Mouse (Mus musculus) neural tube, embryonic 11.5 days (tissue): ENCODE measurements at regions not wholly inside any gene's neighbourhood (a gene's known extent, or its start where the extent isn't known, plus 50 kb on each side); places are given as distances from the start of the nearest gene placed in this dataset.

ENCODE experiments used
- ATAC-seq: fragments of 200-750 bp; cut with Nextera tagmentation; 2 replicates; pipeline ENCODE4 v1.8.0; 2017; ENCODE audit warnings: moderate number of reproducible peaks, mild to moderate bottlenecking, moderate TSS enrichment, moderate library complexity; ENCODE audit not compliant: insufficient read depth, low FRiP score, low TSS enrichment
- DNase-seq: peaks from one replicate; pipeline ENCODE4 v3.0.0-alpha.2; 2015; ENCODE audit warnings: low spot score
- H3K27ac ChIP-seq: fragments of 300-500 bp; sonication (generic); 2 replicates; pipeline ENCODE4 v1.5.1; 2014; ENCODE audit warnings: low read depth, mild to moderate bottlenecking, low read length
- H3K27me3 ChIP-seq: fragments of 300-500 bp; sonication (generic); 2 replicates; pipeline ENCODE4 v1.6.1; 2014; ENCODE audit warnings: mild to moderate bottlenecking, low read length, mixed read lengths; ENCODE audit not compliant: control insufficient read depth, insufficient read depth
- H3K36me3 ChIP-seq: fragments of 300-500 bp; sonication (generic); 2 replicates; pipeline ENCODE4 v1.6.1; 2014; ENCODE audit warnings: mild to moderate bottlenecking, low read length, moderate library complexity, mixed read lengths; ENCODE audit not compliant: control insufficient read depth, insufficient read depth
- H3K4me1 ChIP-seq: fragments of 300-500 bp; sonication (generic); 2 replicates; pipeline ENCODE4 v1.6.1; 2014; ENCODE audit warnings: low read length, mixed read lengths; ENCODE audit not compliant: control insufficient read depth, insufficient read depth
- H3K4me2 ChIP-seq: fragments of 300-500 bp; sonication (generic); 2 replicates; pipeline ENCODE4 v1.6.1; 2014; ENCODE audit warnings: low read depth, mild to moderate bottlenecking, moderate library complexity
- H3K4me3 ChIP-seq: fragments of 300-500 bp; sonication (generic); 2 replicates; pipeline ENCODE4 v1.5.1; 2014; ENCODE audit warnings: low read depth, low read length
- H3K9ac ChIP-seq: fragments of 300-500 bp; sonication (generic); 2 replicates; pipeline ENCODE4 v1.6.1; 2014; ENCODE audit warnings: mild to moderate bottlenecking, low read length
- H3K9me3 ChIP-seq: fragments of 300-500 bp; sonication (generic); 2 replicates; pipeline ENCODE4 v1.6.1; 2016; ENCODE audit warnings: low read length; ENCODE audit not compliant: control insufficient read depth
- WGBS: fragments of 180-500 bp; shearing (Covaris S2); extraction: QIAGEN DNeasy Blood & Tissue Kit; methylation state at CpG from one replicate; pipeline ENCODE4 v1.1.7; 2014; 5-methylcytosine and 5-hydroxymethylcytosine counted together

GRCm38 (mm10) chr6:100498861-100499271, 172.1 kb downstream of the Shq1 start:
- H3K36me3 ChIP-seq = no peaks in the 10 kb centered on the region
- no peak overlapping the region for H3K9ac ChIP-seq
- no peak for DNase-seq
- peaks cover 15% of the 10 kb centered on the region for H3K4me1 ChIP-seq
- WGBS = 18% methylated on average over 4 of the region's 4 CpGs
- H3K27me3 ChIP-seq = no peaks in the 10 kb centered on the region
- no peak for ATAC-seq
- H3K4me2 ChIP-seq = no peak overlapping the region
- H3K4me3 ChIP-seq = no peak overlapping the region
- no peak overlapping the region for H3K27ac ChIP-seq
- H3K9me3 ChIP-seq = no peaks in the 10 kb centered on the region

- Histone ChIP-seq H3K27me3 (no peaks in the 10 kb centered on the region), H3K9me3 (no peaks in the 10 kb centered on the region), H3K4me1 (peaks cover 14% of the 10 kb centered on the region), H3K4me3 (no peak overlapping the region), H3K36me3 (no peaks in the 10 kb centered on the region), H3K27ac (no peak overlapping the region), H3K4me2 (no peak overlapping the region), H3K9ac (no peak overlapping the region)
- DNase-seq (no peak), ATAC-seq (no peak)
- 62% methylated on average over 2 of the region's 2 CpGs for WGBS
These were observed 172.8 kb downstream of the Shq1 start for GRCm38 (mm10) chr6:100498126-100498525.

GRCm38 (mm10) chr6:100496135-100496534, 174.8 kb downstream of the Shq1 start:
- Histone ChIP-seq H3K27me3 (no peaks in the 10 kb centered on the region), H3K27ac (no peak overlapping the region), H3K36me3 (no peaks in the 10 kb centered on the region), H3K9ac (no peak overlapping the region), H3K4me2 (no peak overlapping the region), H3K9me3 (no peaks in the 10 kb centered on the region), H3K4me3 (no peak overlapping the region), H3K4me1 (peaks cover 4% of the 10 kb centered on the region; the same call in 1 of the 2 replicates)
- DNase-seq = no peak
- ATAC-seq = no peak

- no peak for ATAC-seq
These were observed 175.8 kb downstream of the Shq1 start for GRCm38 (mm10) chr6:100495131-100495530.

GRCm38 (mm10) chr6:100493558-100493957, 177.4 kb downstream of the Shq1 start:
- Histone ChIP-seq H3K9ac (no peak overlapping the region), H3K4me2 (no peak overlapping the region), H3K4me3 (no peak overlapping the region), H3K36me3 (no peaks in the 10 kb centered on the region), H3K27ac (no peak overlapping the region), H3K9me3 (no peaks in the 10 kb centered on the region), H3K27me3 (no peaks in the 10 kb centered on the region), H3K4me1 (no peaks in the 10 kb centered on the region)
- 67% methylated on average over 1 of the region's 1 CpGs for WGBS
- ATAC-seq (no peak), DNase-seq (no peak)

More at GRCm38 (mm10) chr6:100495131-100495530, 175.8 kb downstream of the Shq1 start:
- 72% methylated on average over 12 of the region's 12 CpGs for WGBS
- Histone ChIP-seq H3K4me2 (no peak overlapping the region), H3K4me3 (no peak overlapping the region), H3K36me3 (no peaks in the 10 kb centered on the region), H3K4me1 (peaks cover 3% of the 10 kb centered on the region; the same call in 1 of the 2 replicates), H3K27ac (no peak overlapping the region), H3K9ac (no peak overlapping the region), H3K9me3 (no peaks in the 10 kb centered on the region), H3K27me3 (no peaks in the 10 kb centered on the region)
- DNase-seq = no peak

GRCm38 (mm10) chr6:100491811-100492210, 179.1 kb downstream of the Shq1 start:
- ATAC-seq (no peak), DNase-seq (no peak)
- no peaks in the 10 kb centered on the region for H3K4me1 ChIP-seq
- no peak overlapping the region for H3K27ac ChIP-seq
- no peak overlapping the region for H3K4me2 ChIP-seq
- no peak overlapping the region for H3K9ac ChIP-seq
- H3K4me3 ChIP-seq = no peak overlapping the region
- 88% methylated on average over 6 of the region's 6 CpGs for whole genome bisulfite sequencing
- H3K27me3 ChIP-seq = no peaks in the 10 kb centered on the region
- H3K9me3 ChIP-seq = no peaks in the 10 kb centered on the region
- no peaks in the 10 kb centered on the region for H3K36me3 ChIP-seq

- ATAC-seq (no peak), DNase-seq (no peak)
- Histone ChIP-seq H3K36me3 (no peaks in the 10 kb centered on the region), H3K27me3 (no peaks in the 10 kb centered on the region), H3K4me3 (no peak overlapping the region), H3K27ac (no peak overlapping the region), H3K4me1 (no peaks in the 10 kb centered on the region), H3K9me3 (no peaks in the 10 kb centered on the region), H3K9ac (no peak overlapping the region), H3K4me2 (no peak overlapping the region)
- WGBS = 93% methylated on average over 7 of the region's 7 CpGs
These were observed 179.8 kb downstream of the Shq1 start for GRCm38 (mm10) chr6:100490920-100491712.

GRCm38 (mm10) chr6:100483836-100484235, 187.1 kb downstream of the Shq1 start:
- Histone ChIP-seq H3K27ac (no peak overlapping the region), H3K4me3 (no peak overlapping the region), H3K9me3 (no peaks in the 10 kb centered on the region), H3K27me3 (no peaks in the 10 kb centered on the region), H3K9ac (no peak overlapping the region), H3K36me3 (no peaks in the 10 kb centered on the region), H3K4me2 (no peak overlapping the region), H3K4me1 (no peaks in the 10 kb centered on the region)
- DNase-seq (no peak), ATAC-seq (no peak)
- 75% methylated on average over 3 of the region's 3 CpGs for WGBS

GRCm38 (mm10) chr6:100483084-100483810, 187.7 kb downstream of the Shq1 start:
- Histone ChIP-seq H3K9me3 (no peaks in the 10 kb centered on the region), H3K4me3 (no peak overlapping the region), H3K27ac (no peak overlapping the region), H3K27me3 (no peaks in the 10 kb centered on the region), H3K4me2 (no peak overlapping the region), H3K36me3 (no peaks in the 10 kb centered on the region), H3K4me1 (no peaks in the 10 kb centered on the region), H3K9ac (no peak overlapping the region)
- no peak for ATAC-seq
- 12% methylated on average over 14 of the region's 14 CpGs for WGBS
- no peak for DNase-seq
